Mouse (Mus musculus): ENCODE results near the gene 1700016H13Rik. TPM values are rescaled to one million over a fixed set of nuclear protein-coding genes. Genes with fewer than 3 reads are reported as not detected.
A peak's percentile ranks its signal among the peaks of the same experiment; 100 is the strongest.

The 1700016H13Rik gene
- polyA plus RNA-seq, 1 experiment from 2014 or later: 0.31 TPM

- Histone ChIP-seq H3K27me3 (replicated peaks; ENCODE audit: low read depth, poor library complexity, severe bottlenecking) (no peaks in the 10 kb centered on the region), H3K36me3 (replicated peaks) (no peaks in the 10 kb centered on the region), H3K9me3 (no peaks in the 10 kb centered on the region), H3K4me1 (no peaks in the 10 kb centered on the region; the same call in 1 of the 2 replicates), H3K4me3 (no peak overlapping the region), H3K27ac (replicated peaks) (no peak overlapping the region)
- no peak for DNase-seq (ENCODE audit: low spot score)
- WGBS: 76% methylated on average over 2 of the region's 2 CpGs
Observed at GRCm38 (mm10) chr5:103665876-103666275, 10.1 kb upstream of the 1700016H13Rik start.

GRCm38 (mm10) chr5:103664932-103665331 is 9.1 kb upstream of the 1700016H13Rik start:
- no peak for DNase-seq (ENCODE audit: low spot score)
- H3K4me3 ChIP-seq: no peak overlapping the region
- H3K27me3 ChIP-seq (replicated peaks; ENCODE audit: low read depth, poor library complexity, severe bottlenecking): no peaks in the 10 kb centered on the region; the same call in 1 of the 2 replicates
- H3K27ac ChIP-seq (replicated peaks): no peak overlapping the region
- H3K36me3 ChIP-seq (replicated peaks): no peaks in the 10 kb centered on the region
- no peaks in the 10 kb centered on the region for H3K4me1 ChIP-seq
- H3K9me3 ChIP-seq: no peaks in the 10 kb centered on the region
- WGBS: 75% methylated on average over 9 of the region's 9 CpGs

GRCm38 (mm10) chr5:103659571-103659970 is 3.8 kb upstream of the 1700016H13Rik start:
- Histone ChIP-seq H3K36me3 (replicated peaks) (no peaks in the 10 kb centered on the region), H3K9me3 (no peaks in the 10 kb centered on the region), H3K27ac (replicated peaks) (no peak overlapping the region), H3K4me3 (no peak overlapping the region), H3K27me3 (replicated peaks; ENCODE audit: low read depth, poor library complexity, severe bottlenecking) (peaks cover 4% of the 10 kb centered on the region), H3K4me1 (0 out of 2 replicates have a peak, but pooled peaks cover 6% of the 10 kb centered on the region)
- no peak for DNase-seq (ENCODE audit: low spot score)
- 43% methylated on average over 3 of the region's 3 CpGs for WGBS

- no peaks in the 10 kb centered on the region for H3K36me3 ChIP-seq (replicated peaks)
- no peaks in the 10 kb centered on the region for H3K9me3 ChIP-seq
- H3K4me3 ChIP-seq: no peak overlapping the region
- 0 out of 2 replicates have a peak, but pooled peaks cover 6% of the 10 kb centered on the region for H3K4me1 ChIP-seq
- WGBS: 73% methylated on average over 5 of the region's 5 CpGs
- no peak overlapping the region for H3K27ac ChIP-seq (replicated peaks)
- peaks cover 4% of the 10 kb centered on the region for H3K27me3 ChIP-seq (replicated peaks; ENCODE audit: low read depth, poor library complexity, severe bottlenecking)
- no peak for DNase-seq (ENCODE audit: low spot score)
Observed at GRCm38 (mm10) chr5:103658921-103659320, 3.1 kb upstream of the 1700016H13Rik start.

- Histone ChIP-seq H3K9me3 (no peaks in the 10 kb centered on the region), H3K4me3 (peak overlapping the region; percentile 65), H3K27me3 (replicated peaks; ENCODE audit: low read depth, poor library complexity, severe bottlenecking) (peaks cover 4% of the 10 kb centered on the region; the same call in 1 of the 2 replicates), H3K36me3 (replicated peaks) (no peaks in the 10 kb centered on the region), H3K27ac (replicated peaks) (no peak overlapping the region), H3K4me1 (0 out of 2 replicates have a peak, but pooled peaks cover 6% of the 10 kb centered on the region)
- WGBS: 78% methylated on average over 4 of the region's 4 CpGs
- no peak for DNase-seq (ENCODE audit: low spot score)
Observed at GRCm38 (mm10) chr5:103654780-103655179, 1.0 kb downstream of the 1700016H13Rik start.

GRCm38 (mm10) chr5:103654225-103654624 is 1.6 kb downstream of the 1700016H13Rik start:
- Histone ChIP-seq H3K9me3 (no peaks in the 10 kb centered on the region), H3K36me3 (replicated peaks) (no peaks in the 10 kb centered on the region), H3K4me1 (0 out of 2 replicates have a peak, but pooled peaks cover 6% of the 10 kb centered on the region), H3K4me3 (no peak overlapping the region), H3K27me3 (replicated peaks; ENCODE audit: low read depth, poor library complexity, severe bottlenecking) (peaks cover 4% of the 10 kb centered on the region; the same call in 1 of the 2 replicates), H3K27ac (replicated peaks) (no peak overlapping the region)
- WGBS: 24% methylated on average over 6 of the region's 6 CpGs
- DNase-seq (ENCODE audit: low spot score): peak; percentile 65

GRCm38 (mm10) chr5:103647320-103647719 is 8.5 kb downstream of the 1700016H13Rik start:
- no peak for DNase-seq (ENCODE audit: low spot score)

GRCm38 (mm10) chr5:103644167-103644566 is 11.6 kb downstream of the 1700016H13Rik start:
- no peaks in the 10 kb centered on the region for H3K36me3 ChIP-seq (replicated peaks)
- H3K4me3 ChIP-seq: no peak overlapping the region
- 90% methylated on average over 1 of the region's 1 CpGs for WGBS
- H3K27ac ChIP-seq (replicated peaks): no peak overlapping the region
- no peaks in the 10 kb centered on the region for H3K27me3 ChIP-seq (replicated peaks; ENCODE audit: low read depth, poor library complexity, severe bottlenecking)
- H3K9me3 ChIP-seq: no peaks in the 10 kb centered on the region
- DNase-seq (ENCODE audit: low spot score): no peak
- peaks cover 7% of the 10 kb centered on the region for H3K4me1 ChIP-seq

More at GRCm38 (mm10) chr5:103647320-103647719, 8.5 kb downstream of the 1700016H13Rik start:
- Histone ChIP-seq H3K36me3 (replicated peaks) (no peaks in the 10 kb centered on the region), H3K9me3 (no peaks in the 10 kb centered on the region), H3K4me3 (no peak overlapping the region), H3K27me3 (replicated peaks; ENCODE audit: low read depth, poor library complexity, severe bottlenecking) (no peaks in the 10 kb centered on the region), H3K27ac (replicated peaks) (no peak overlapping the region), H3K4me1 (peaks cover 7% of the 10 kb centered on the region)
- 83% methylated on average over 3 of the region's 3 CpGs for WGBS

- H3K36me3 ChIP-seq (replicated peaks): no peaks in the 10 kb centered on the region
- no peaks in the 10 kb centered on the region for H3K9me3 ChIP-seq
- DNase-seq (ENCODE audit: low spot score): no peak
- H3K27me3 ChIP-seq (replicated peaks; ENCODE audit: low read depth, poor library complexity, severe bottlenecking): no peaks in the 10 kb centered on the region
- 84% methylated on average over 2 of the region's 2 CpGs for WGBS
- H3K4me3 ChIP-seq: no peak overlapping the region
- H3K27ac ChIP-seq (replicated peaks): no peak overlapping the region
- no peaks in the 10 kb centered on the region for H3K4me1 ChIP-seq
Observed at GRCm38 (mm10) chr5:103637162-103637561, 18.6 kb downstream of the 1700016H13Rik start.

- no peaks in the 10 kb centered on the region for H3K27me3 ChIP-seq (replicated peaks; ENCODE audit: low read depth, poor library complexity, severe bottlenecking)
- H3K4me3 ChIP-seq: no peak overlapping the region
- peaks cover 8% of the 10 kb centered on the region; the same call in 1 of the 2 replicates for H3K4me1 ChIP-seq
- H3K9me3 ChIP-seq: no peaks in the 10 kb centered on the region
- 80% methylated on average over 9 of the region's 9 CpGs for WGBS
- H3K36me3 ChIP-seq (replicated peaks): no peaks in the 10 kb centered on the region
- no peak overlapping the region for H3K27ac ChIP-seq (replicated peaks)
- no peak for DNase-seq (ENCODE audit: low spot score)
Observed at GRCm38 (mm10) chr5:103629854-103630580, 25.8 kb downstream of the 1700016H13Rik start.

GRCm38 (mm10) chr5:103629111-103629764 is 26.6 kb downstream of the 1700016H13Rik start, which contains the start of gene Slc10a6:
Gene Slc10a6, minus strand, starts transcription at chr5:103629403.
- 75% methylated on average over 17 of the region's 17 CpGs for WGBS
- Histone ChIP-seq H3K4me1 (peaks cover 8% of the 10 kb centered on the region; the same call in 1 of the 2 replicates), H3K9me3 (no peaks in the 10 kb centered on the region), H3K27ac (replicated peaks) (no peak within 1 kb of the TSS), H3K27me3 (replicated peaks; ENCODE audit: low read depth, poor library complexity, severe bottlenecking) (no peaks in the 10 kb centered on the region), H3K36me3 (replicated peaks) (no peaks in the 10 kb centered on the region), H3K4me3 (no peak within 1 kb of the TSS)
- DNase-seq (ENCODE audit: low spot score): no peak

GRCm38 (mm10) chr5:103628499-103628898 is 27.3 kb downstream of the 1700016H13Rik start:
- H3K4me3 ChIP-seq: no peak overlapping the region
- H3K36me3 ChIP-seq (replicated peaks): no peaks in the 10 kb centered on the region
- H3K4me1 ChIP-seq: peaks cover 8% of the 10 kb centered on the region; the same call in 1 of the 2 replicates
- no peaks in the 10 kb centered on the region for H3K9me3 ChIP-seq
- 84% methylated on average over 6 of the region's 6 CpGs for whole genome bisulfite sequencing
- H3K27ac ChIP-seq (replicated peaks): no peak overlapping the region
- H3K27me3 ChIP-seq (replicated peaks; ENCODE audit: low read depth, poor library complexity, severe bottlenecking): no peaks in the 10 kb centered on the region
- no peak for DNase-seq (ENCODE audit: low spot score)

Measured in embryonic facial prominence, embryonic 10.5 days (tissue).